Mouse (Mus musculus) large intestine, adult 2 months (tissue): ENCODE measurements around the gene Mettl1. TPM values are rescaled to one million over a fixed set of nuclear protein-coding genes. Genes with fewer than 3 reads are reported as not detected.
A peak's percentile ranks its signal among the peaks of the same experiment; 100 is the strongest.
"Not testable (repeated sequence)": the region's sequence is repeated elsewhere in the genome, so short reads cannot be mapped to it uniquely, and the experiment has no call there.

Source experiments
- DNase-seq: peaks from one replicate; pipeline ENCODE4 v3.0.0-alpha.2; 2012; ENCODE audit warnings: low read depth, low spot score
- WGBS: fragments of 180-500 bp; shearing (Covaris S2); methylation state at CpG from one replicate; pipeline ENCODE4 v1.1.7; 2018; 5-methylcytosine and 5-hydroxymethylcytosine counted together
- polyA plus RNA-seq: library from polyadenylated mRNA; depleted of rRNA; stranded (reverse); fragments of >200 nt; gene quantifications from 2 replicates; pipeline ENCODE4 v1.2.3, GENCODE M21; 2012

Mettl1 gene
- polyA plus RNA-seq, 1 experiment = 20.7 TPM

DNA sequence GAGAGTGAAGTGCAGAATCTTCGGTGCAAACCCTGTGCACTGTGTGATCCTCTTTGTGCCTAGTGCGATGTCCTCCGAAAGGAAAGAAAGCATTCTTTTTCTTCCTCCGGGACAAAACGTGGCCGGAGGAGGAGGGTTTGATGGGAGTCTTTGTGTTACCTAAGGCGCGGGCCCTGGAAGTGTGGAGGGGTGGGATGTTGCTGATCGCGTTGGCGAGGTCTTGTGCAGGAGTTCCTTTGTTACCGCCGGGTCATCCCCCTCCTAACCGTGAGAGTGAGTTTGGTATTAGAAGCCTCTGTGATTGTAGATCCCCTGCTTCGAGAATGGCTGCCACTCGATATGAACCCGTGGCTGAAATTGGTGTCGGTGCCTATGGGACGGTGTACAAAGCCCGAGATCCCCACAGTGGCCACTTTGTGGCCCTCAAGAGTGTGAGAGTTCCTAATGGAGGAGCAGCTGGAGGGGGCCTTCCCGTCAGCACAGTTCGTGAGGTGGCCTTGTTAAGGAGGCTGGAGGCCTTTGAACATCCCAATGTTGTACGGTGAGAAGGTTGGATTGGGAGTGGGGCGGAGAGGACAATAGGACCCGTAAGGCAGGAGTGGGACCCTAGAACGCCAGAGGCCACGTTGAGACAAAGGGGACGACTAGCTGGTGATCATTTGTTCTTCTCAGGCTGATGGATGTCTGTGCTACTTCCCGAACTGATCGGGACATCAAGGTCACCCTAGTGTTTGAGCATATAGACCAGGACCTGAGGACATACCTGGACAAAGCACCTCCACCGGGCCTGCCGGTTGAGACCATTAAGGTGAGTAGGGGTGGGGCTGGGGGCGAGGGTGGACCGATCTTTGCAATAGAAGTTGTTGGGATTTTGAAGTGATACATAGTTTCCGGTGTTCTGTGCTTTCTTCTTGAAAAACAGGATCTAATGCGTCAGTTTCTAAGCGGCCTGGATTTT lies 23.0 kb downstream of the Mettl1 start:
- no peak for DNase-seq
- 8% methylated on average over 37 of the region's 37 CpGs for WGBS

DNA sequence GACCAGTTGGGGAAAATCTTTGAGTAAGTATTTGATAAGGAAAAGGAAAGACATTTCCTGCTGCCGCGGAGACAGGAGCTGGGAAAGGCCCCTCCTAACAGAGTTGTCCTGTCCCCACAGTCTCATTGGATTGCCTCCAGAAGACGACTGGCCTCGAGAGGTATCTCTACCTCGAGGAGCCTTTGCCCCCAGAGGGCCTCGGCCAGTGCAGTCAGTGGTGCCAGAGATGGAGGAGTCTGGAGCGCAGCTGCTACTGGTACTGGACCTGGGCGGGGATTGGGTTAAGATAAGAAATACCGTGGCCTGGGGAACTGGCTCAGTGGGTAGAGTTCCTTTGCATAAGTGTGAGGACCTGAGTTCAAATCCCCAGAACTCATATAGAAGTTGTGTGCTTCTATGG lies 24.8 kb downstream of the Mettl1 start:
- WGBS = 59% methylated on average over 9 of the region's 9 CpGs
- no peak for DNase-seq

DNA sequence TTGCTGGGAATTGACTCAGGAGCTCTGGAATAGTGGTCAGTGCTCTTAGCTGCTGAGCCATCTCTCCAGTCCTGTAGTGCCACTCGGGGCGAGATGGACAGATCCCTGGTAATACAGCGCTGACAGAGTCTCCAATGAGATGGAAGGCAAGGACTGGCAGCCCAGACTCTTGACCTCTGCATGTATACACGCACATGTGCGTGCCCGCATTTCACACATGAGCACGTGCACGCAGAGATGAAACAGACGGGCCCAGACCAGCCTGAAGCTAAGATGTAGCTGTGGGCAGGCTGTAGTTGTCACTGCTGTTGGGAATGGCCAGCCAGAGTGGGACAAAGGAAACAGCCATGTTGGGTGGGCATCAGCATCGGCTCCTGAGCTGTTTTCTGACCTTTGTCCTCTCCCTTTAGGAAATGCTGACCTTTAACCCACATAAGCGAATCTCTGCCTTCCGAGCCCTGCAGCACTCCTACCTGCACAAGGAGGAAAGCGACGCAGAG lies 25.4 kb downstream of the Mettl1 start:
- WGBS = 88% methylated on average over 14 of the region's 14 CpGs
- DNase-seq = no peak

DNA sequence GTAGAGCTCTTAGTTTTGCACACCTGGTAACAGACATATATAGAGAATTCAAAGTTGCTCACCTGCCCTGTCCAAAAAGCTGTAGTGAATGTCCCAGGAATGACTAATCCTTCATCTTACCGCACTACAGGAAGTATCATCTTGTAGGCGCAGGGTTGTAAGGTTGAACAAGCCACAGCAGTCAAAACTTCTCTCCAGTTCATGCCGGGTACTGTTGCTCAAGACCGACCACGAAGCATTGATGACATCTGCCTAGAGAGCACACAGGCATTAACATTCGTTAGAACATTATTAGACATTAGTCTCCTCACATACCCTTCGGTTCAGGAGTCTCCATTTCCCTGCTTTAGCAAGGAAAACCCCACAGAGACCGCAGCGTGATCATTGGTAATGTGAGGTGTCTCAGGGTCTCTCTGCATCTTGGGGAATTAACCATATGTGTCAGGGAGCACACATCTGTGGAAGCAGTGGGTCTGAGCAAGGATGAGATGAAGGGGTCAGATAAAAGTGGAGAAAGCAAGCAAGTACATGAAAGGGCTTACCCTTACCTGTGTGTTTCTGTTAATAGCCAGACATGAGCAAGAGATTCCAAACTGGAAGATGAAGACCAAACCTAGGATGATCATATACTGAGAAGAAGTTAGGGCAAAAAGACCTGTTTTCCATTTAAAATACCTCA lies 27.3 kb downstream of the Mettl1 start:
- 57% methylated on average over 9 of the region's 9 CpGs for WGBS
- DNase-seq = no peak

DNA sequence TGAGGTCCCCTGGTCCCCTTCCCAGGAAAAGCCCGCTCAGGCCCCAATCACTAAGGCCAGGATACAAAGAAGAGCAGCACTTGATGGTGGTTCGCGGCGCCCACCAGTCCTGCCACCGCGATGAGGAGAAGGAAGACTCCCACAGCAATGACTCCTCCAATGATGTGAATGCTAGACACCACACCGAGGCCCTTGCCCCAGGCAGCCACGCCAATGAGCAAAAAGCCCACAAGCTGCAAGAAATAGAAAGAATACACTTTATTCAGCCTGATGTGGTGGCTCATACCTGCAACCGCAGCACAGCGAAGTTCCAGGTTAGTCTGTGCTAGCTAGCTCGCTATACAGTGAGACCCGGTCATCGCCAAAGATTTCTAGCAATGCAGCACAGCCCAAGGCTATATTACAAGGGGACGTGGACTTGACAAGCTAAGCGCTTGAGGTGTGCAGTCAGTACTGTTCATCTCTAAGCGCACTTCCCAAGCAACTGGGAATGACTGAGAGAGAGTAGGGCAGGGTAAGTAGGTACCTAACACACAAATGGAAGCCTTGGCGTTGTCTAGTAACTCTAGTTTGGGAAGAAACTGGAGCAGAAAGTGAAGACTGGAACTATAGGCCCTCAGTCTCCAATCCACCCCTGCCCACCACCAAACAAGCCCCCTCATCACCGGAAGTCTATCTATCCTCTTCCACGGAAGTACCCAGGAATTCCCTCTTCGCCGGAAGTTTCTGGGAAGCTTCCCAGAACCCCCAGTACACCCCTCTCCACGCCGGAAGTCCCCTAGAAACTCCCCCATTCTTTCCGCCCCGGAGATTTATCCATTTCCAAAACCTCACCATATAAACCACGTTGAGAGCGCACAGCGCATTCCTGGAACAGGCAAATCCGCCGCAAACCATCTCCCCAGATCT lies 28.3 kb downstream of the Mettl1 start:
- WGBS = 2% methylated on average over 30 of the region's 30 CpGs
- no peak for DNase-seq

DNA sequence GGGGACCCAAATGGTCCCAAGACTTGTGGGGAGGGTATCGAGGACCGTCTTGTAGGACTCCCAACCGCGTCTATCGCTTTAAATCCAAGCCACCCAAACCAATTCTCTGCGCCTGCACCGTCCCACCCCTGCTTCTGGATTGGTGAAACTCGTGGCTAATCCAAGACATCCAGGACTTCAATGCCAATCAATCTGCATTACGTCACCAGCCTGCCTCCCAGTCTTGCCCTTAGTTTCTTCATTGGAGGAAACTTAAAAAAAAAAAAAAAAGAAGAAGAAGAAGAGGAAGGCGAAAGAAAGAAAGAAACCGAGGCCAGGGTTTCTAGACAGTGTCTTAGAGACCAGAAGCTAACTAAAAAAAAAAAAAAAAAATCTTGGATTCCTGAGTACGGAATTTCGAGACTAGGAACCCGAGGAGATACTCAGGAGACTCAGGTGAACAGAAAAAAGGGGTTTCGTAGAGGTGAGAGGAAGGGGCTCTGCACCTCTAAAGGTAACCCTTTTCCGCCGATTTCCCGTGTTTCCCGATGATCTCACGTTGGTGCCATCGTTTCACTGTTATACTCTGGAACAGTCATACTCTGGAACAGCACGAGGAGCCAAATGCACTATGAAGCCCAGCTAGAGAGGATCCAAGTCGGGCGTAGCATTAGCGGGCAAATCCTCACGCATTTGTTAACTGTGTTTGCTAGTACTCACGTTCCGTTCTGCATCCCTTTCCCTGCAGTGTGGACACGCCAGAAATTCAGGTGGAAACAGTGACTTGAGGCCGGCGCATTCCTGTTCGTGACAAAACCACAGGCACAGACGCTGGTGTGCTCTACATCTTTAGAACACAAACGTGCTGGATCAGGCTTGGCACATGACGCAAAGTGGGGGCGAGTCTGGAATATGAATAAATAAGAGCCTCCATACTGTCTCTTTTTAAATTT lies 29.2 kb downstream of the Mettl1 start, which contains the start of gene Tspan31:
Gene Tspan31 (minus strand): TSS at position 75 of the 932 bp plus-strand sequence.
- DNase-seq = peak; percentile 99
- WGBS = under 1% methylated on average over 36 of the region's 36 CpGs

DNA sequence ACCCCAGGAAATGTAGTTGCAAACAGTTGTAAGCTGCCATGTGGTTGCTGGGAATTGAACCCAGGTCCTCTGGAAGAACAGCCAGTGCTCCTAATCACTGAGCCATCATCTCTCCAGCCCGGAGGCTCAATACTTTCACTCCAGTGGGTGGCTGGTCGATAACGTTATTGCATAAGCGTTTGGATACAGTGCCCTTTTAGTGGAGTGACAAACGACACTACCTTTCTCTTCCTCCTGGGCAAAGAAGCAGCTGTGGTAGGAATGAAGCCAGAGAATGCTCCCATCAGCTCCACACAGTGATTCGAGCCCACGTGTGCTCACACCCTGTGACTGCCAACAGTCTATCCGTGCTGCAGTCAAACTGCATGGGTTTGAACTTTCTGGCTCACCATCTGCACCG lies 30.0 kb downstream of the Mettl1 start:
- DNase-seq = no peak
- 50% methylated on average over 9 of the region's 9 CpGs for WGBS

DNA sequence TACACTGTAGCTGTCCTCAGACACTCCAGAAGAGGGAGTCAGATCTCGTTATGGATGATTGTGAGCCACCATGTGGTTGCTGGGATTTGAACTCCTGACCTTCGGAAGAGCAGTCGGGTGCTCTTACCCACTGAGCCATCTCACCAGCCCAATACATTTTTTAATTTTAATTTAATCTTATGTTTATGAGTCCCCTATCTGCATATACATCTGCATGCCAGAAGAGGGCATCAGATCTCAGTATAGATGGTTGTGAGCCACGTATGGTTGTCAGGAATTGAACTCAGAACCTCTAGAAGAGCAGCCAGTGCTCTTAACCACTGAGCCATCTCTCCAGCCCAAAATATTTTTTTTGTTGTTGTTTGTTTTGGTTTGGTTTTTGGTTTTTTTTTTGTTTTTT lies 31.1 kb downstream of the Mettl1 start:
- 76% methylated on average over 4 of the region's 4 CpGs for WGBS
- DNase-seq = not testable (repeated sequence)

DNA sequence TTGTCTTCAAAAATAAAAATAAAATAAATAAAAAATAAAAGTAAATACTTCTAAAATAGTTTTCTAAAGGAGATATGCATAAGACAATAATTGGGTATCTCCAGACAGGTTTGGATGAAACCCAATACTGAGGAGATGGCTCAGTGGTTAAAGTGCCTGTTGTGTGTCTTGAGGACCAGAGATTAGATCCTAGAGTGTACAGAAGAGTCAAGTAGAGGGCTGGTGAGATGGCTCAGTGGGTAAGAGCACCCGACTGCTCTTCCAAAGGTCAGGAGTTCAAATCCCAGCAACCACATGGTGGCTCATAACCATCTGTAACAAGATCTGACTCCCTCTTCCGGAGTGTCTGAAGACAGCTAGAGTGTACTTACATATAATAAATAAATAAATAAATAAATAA lies 31.8 kb downstream of the Mettl1 start:
- WGBS = 72% methylated on average over 2 of the region's 2 CpGs

DNA sequence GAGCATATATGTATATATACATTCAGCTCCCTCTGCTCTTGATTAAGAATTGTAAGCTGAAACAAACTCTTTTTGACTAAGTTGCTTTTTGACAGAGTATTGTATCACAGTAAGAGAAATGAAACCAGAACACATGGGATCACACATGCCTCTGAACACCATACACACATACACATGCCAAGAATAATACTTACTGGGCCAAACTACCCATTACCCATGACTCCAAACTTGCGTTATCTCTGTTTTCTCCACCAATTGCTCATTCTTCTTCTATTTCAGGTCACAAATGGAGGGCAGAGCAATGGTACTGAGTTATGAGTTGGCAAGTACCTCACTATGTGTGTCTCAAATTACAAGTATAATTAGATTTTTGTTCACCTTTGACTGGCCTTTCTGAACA lies 32.8 kb downstream of the Mettl1 start:
- DNase-seq = no peak
- 91% methylated on average over 1 of the region's 1 CpGs for WGBS

More for the DNA sequence above, 31.8 kb downstream of the Mettl1 start:
- not testable (repeated sequence) for DNase-seq

DNA sequence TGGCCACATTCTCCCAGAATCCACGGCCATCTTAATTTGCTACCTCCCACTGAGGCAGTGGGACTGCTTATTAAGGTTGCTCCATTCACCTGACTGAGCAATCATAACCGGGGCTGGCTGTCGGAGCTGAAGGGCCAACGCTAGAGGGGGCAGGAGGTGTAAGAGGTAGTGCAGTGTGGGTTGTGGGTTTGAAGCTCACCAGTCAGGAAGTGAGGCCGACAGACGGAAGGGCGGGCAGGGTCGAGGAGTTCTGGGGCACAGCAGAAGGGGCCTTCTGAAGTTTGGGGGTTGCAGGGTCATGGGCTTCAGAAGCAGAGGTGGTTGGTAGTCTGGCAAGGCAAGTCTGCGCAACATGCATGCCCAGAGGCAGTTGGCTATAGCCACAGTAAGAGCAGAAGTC lies 33.9 kb downstream of the Mettl1 start, which contains the start of gene Agap2:
Gene Agap2 (plus strand): TSS at position 205 of the 400 bp plus-strand sequence.
- WGBS = 58% methylated on average over 9 of the region's 9 CpGs
- DNase-seq = no peak

DNA sequence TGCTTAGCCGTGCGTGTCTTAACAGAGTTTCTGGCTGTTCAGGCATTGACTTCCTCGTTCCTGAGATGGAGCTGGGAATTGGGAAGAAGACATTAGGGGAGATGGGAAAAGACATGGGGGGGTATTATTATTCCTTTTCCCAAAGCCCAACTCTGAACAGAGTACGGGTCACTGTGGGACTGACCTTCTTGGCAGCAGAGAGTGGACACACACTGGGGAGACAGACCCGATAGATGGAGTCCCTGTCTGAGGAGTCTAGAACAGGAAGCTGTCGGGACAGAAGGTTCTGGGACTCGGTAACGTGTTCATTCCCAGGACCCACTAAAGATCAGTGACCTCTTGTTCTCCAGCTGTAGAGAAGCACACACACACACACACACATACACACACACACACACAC lies 34.4 kb downstream of the Mettl1 start:
- DNase-seq = no peak
- WGBS = 54% methylated on average over 8 of the region's 8 CpGs

DNA sequence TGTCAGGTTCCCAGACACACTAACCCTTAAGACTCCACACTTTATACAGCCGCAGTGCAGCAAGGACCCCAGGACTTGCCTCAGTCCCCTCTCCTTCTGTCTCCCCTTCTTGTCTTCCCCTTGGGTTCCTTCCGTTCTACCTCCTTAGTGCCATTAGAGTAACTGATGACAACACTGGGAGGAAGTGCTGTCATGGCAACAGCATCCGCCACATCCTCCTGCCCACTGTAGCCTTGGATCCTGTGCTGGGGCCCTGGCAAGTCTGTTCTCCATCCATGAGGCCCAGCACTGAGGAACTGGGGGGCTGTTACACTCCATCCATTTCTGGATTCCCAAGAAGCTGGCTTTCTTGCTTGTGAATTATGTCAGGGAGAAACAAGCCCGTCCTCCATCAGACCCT lies 34.9 kb downstream of the Mettl1 start:
- no peak for DNase-seq

DNA sequence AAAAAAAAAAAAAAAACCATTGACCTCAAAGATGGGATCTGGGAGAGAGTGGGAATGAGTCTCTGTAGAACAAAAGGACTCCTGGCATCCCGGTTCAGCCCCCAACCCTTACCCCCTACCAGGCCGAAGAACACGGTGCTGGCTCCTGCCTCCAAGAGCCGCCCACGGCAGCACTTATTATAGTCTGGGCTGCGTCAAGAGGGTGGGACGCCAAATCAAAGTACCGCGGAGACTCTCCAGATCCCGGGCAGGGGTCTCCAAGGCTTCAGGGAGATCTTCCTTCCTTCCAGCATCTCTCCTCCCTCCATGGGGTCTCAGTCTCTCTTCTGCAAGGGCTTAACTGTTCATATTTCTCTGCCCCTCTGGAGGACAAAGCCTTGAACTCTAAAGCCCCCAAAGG lies 36.3 kb downstream of the Mettl1 start:
- WGBS = 21% methylated on average over 10 of the region's 10 CpGs
- no peak for DNase-seq

More for the DNA sequence above, 34.9 kb downstream of the Mettl1 start:
- 41% methylated on average over 4 of the region's 4 CpGs for WGBS

DNA sequence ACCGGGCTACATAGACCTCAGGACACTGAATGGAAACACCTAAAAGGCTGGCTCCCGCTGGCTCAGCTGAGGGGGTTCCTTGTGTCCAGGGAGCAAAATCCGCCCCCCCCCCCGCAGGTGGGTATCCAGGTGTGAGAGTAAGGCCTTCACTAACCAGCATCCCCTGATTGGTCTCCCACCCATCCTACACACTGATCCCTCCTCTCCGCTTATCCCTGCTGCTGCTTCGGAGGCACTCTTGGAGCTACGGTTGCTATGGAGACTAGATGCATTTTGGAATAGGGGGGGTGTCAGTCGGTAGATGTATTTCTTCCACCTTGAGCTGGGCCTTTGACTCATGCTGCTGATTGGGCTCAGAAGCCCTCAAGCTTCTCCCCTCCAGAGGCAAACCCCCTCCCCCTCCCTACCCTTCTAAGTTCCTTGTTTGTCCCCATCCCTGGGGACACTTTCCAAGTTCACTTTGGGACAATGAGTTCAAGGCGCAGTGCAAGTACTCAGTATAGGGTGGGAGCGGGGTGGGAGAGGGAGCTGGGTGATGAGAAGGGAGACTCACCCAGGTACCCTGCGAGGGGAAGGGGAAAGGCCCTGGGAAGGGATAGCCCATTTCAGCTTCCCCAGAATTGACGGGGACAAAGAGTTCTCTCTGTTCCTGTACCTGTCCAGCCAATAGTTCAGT lies 36.9 kb downstream of the Mettl1 start:
- 15% methylated on average over 12 of the region's 12 CpGs for WGBS

DNA sequence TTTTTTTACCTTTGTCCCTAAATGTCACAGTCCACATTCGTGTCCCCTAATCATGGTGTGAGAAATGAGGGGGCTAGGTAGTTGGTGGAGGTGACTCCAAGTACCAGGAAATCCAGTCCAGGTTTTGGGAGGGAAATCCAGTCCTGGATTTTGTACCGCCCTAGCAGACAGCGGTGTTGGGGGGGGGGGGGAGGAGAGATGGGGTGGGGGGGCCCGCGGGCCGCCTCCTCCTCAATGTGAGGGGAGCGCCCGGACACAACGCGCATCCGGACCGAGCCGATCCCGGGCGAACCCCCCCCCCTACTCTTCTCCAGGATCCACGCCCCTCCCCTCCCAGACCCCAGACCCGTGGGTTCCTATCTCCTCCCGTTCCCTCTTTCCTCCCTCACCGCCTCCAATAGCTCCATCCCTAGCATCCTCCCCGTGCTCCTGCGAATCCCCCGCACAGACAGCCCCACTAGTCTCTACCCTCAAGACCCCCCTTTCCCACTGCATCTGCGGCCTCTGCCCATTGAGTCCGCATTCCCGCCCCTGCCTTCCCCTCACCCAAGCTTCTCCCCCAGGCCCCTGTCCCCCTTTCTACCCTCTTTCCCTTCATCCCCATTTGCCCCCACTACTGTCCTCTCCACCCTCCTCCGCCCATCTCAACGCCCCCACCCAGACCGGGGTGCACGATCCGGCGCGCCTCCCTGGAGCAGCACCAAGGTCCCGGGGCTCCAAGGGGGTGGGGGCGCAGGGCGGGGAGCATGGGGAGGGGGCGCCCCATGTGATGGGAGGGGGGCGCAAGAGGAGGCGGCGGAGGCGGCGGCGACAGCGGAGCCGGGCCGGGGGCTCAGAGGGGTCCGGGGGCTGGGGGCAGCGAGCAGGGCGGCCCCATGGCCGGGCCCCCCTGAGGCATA lies 37.7 kb downstream of the Mettl1 start:
- WGBS = 10% methylated on average over 38 of the region's 49 CpGs
- DNase-seq = no peak

More for the DNA sequence above, 36.9 kb downstream of the Mettl1 start:
- DNase-seq = no peak
